Mouse (Mus musculus) neural tube, embryonic 13.5 days (tissue): ENCODE data around the gene Nol11. TPM values are rescaled to one million over a fixed set of nuclear protein-coding genes. Genes with fewer than 3 reads are reported as not detected.
"Not testable (repeated sequence)": the region's sequence is repeated elsewhere in the genome, so short reads cannot be mapped to it uniquely, and the experiment has no call there.

Experiments
- ATAC-seq: fragments of 200-750 bp; cut with Nextera tagmentation; 2 replicates; pipeline ENCODE4 v1.8.0; 2017; ENCODE audit warnings: low read depth, mild to moderate bottlenecking, moderate TSS enrichment, moderate library complexity
- H3K27ac ChIP-seq: fragments of 300-500 bp; sonication (generic); replicated peaks from 2 replicates; pipeline ENCODE4 v1.5.1; 2015; ENCODE audit warnings: moderate library complexity, mild to moderate bottlenecking, inconsistent platforms
- H3K27me3 ChIP-seq: fragments of 300-500 bp; sonication (generic); 2 replicates; pipeline ENCODE4 v1.6.1; 2015; ENCODE audit warnings: mild to moderate bottlenecking, inconsistent platforms
- H3K36me3 ChIP-seq: fragments of 300-500 bp; sonication (generic); 2 replicates; pipeline ENCODE4 v1.6.1; 2015; ENCODE audit warnings: mild to moderate bottlenecking, inconsistent platforms
- H3K4me1 ChIP-seq: fragments of 300-500 bp; sonication (generic); replicated peaks from 2 replicates; pipeline ENCODE4 v1.6.1; 2015; ENCODE audit warnings: inconsistent platforms
- H3K4me2 ChIP-seq: fragments of 300-500 bp; sonication (generic); 2 replicates; pipeline ENCODE4 v1.6.1; 2015; ENCODE audit warnings: inconsistent platforms, mild to moderate bottlenecking, moderate library complexity
- H3K4me3 ChIP-seq: fragments of 300-500 bp; sonication (generic); 2 replicates; pipeline ENCODE4 v1.5.1; 2015; ENCODE audit warnings: mild to moderate bottlenecking, inconsistent platforms
- H3K9ac ChIP-seq: fragments of 300-500 bp; sonication (generic); 2 replicates; pipeline ENCODE4 v1.6.1; 2015; ENCODE audit warnings: moderate library complexity, mild to moderate bottlenecking, inconsistent platforms
- H3K9me3 ChIP-seq: fragments of 300-500 bp; sonication (generic); 2 replicates; pipeline ENCODE4 v1.6.1; 2016; ENCODE audit warnings: inconsistent platforms
- WGBS: fragments of 180-500 bp; shearing (Covaris S2); methylation state at CpG from one replicate; pipeline ENCODE4 v1.1.7; 2015; 5-methylcytosine and 5-hydroxymethylcytosine counted together
- polyA plus RNA-seq: library from polyadenylated mRNA; unstranded; fragments of >200 nt; fragmentation: Nextera tagmentation; extraction: Ambion mirVana; gene quantifications from 2 replicates; pipeline ENCODE4 v1.2.1, GENCODE M21; 2015

Gene Nol11
- polyA plus RNA-seq, 1 experiment from 2014 or later: 51.7 TPM

GRCm38 (mm10) chr11:107153645-107154044 lies 35.5 kb downstream of the Nol11 start:
- Histone ChIP-seq H3K27me3 (no peaks in the 10 kb centered on the region), H3K9ac (no peak overlapping the region), H3K4me2 (no peak overlapping the region), H3K27ac (no peak overlapping the region), H3K36me3 (no peaks in the 10 kb centered on the region), H3K4me1 (no peaks in the 10 kb centered on the region), H3K4me3 (no peak overlapping the region), H3K9me3 (no peaks in the 10 kb centered on the region)
- ATAC-seq: no peak
- 80% methylated on average over 5 of the region's 5 CpGs for WGBS

- Histone ChIP-seq H3K27me3 (no peaks in the 10 kb centered on the region), H3K36me3 (no peaks in the 10 kb centered on the region), H3K4me3 (no peak overlapping the region), H3K4me2 (no peak overlapping the region), H3K27ac (no peak overlapping the region), H3K4me1 (no peaks in the 10 kb centered on the region), H3K9ac (no peak overlapping the region), H3K9me3 (no peaks in the 10 kb centered on the region)
- ATAC-seq: no peak
- WGBS: 75% methylated on average over 7 of the region's 7 CpGs
Observed at GRCm38 (mm10) chr11:107151809-107152208, 37.4 kb downstream of the Nol11 start.

- not testable (repeated sequence) for H3K4me2 ChIP-seq, ATAC-seq, H3K9ac ChIP-seq, H3K27me3 ChIP-seq, H3K9me3 ChIP-seq, H3K4me1 ChIP-seq, H3K36me3 ChIP-seq, H3K4me3 ChIP-seq, H3K27ac ChIP-seq
- WGBS: 95% methylated on average over 11 of the region's 11 CpGs
Observed at GRCm38 (mm10) chr11:107143956-107144355, 45.2 kb downstream of the Nol11 start.

- Histone ChIP-seq H3K4me2 (no peak overlapping the region), H3K4me1 (no peaks in the 10 kb centered on the region), H3K27me3 (no peaks in the 10 kb centered on the region), H3K36me3 (no peaks in the 10 kb centered on the region), H3K9me3 (no peaks in the 10 kb centered on the region), H3K9ac (no peak overlapping the region), H3K27ac (no peak overlapping the region), H3K4me3 (no peak overlapping the region)
- no peak for ATAC-seq
- WGBS: 87% methylated on average over 2 of the region's 2 CpGs
Observed at GRCm38 (mm10) chr11:107142382-107142781, 46.8 kb downstream of the Nol11 start.

GRCm38 (mm10) chr11:107140756-107141155 lies 48.4 kb downstream of the Nol11 start:
- Histone ChIP-seq H3K9ac (no peak overlapping the region), H3K4me1 (no peaks in the 10 kb centered on the region), H3K4me2 (no peak overlapping the region), H3K36me3 (no peaks in the 10 kb centered on the region), H3K27me3 (no peaks in the 10 kb centered on the region), H3K4me3 (no peak overlapping the region), H3K27ac (no peak overlapping the region), H3K9me3 (no peaks in the 10 kb centered on the region)
- WGBS: 26% methylated on average over 6 of the region's 6 CpGs
- ATAC-seq: no peak

- ATAC-seq: no peak
- no peak overlapping the region for H3K4me3 ChIP-seq
- 77% methylated on average over 3 of the region's 3 CpGs for WGBS
- H3K9ac ChIP-seq: no peak overlapping the region
- H3K9me3 ChIP-seq: no peaks in the 10 kb centered on the region
- no peaks in the 10 kb centered on the region for H3K4me1 ChIP-seq
- H3K27ac ChIP-seq: no peak overlapping the region
- no peaks in the 10 kb centered on the region for H3K27me3 ChIP-seq
- H3K4me2 ChIP-seq: no peak overlapping the region
- no peaks in the 10 kb centered on the region for H3K36me3 ChIP-seq
Observed at GRCm38 (mm10) chr11:107138633-107139032, 50.5 kb downstream of the Nol11 start.

- H3K27me3 ChIP-seq: no peaks in the 10 kb centered on the region
- WGBS: 96% methylated on average over 6 of the region's 6 CpGs
- no peak overlapping the region for H3K27ac ChIP-seq
- H3K9me3 ChIP-seq: no peaks in the 10 kb centered on the region
- H3K4me2 ChIP-seq: no peak overlapping the region
- H3K4me3 ChIP-seq: no peak overlapping the region
- no peaks in the 10 kb centered on the region for H3K36me3 ChIP-seq
- ATAC-seq: no peak
- peaks cover 3% of the 10 kb centered on the region for H3K4me1 ChIP-seq
- no peak overlapping the region for H3K9ac ChIP-seq
Observed at GRCm38 (mm10) chr11:107137593-107137992, 51.6 kb downstream of the Nol11 start.

- not testable (repeated sequence) for H3K27me3 ChIP-seq, H3K9ac ChIP-seq, H3K9me3 ChIP-seq, ATAC-seq, H3K4me2 ChIP-seq, H3K4me1 ChIP-seq, H3K36me3 ChIP-seq, H3K4me3 ChIP-seq, H3K27ac ChIP-seq
- 95% methylated on average over 10 of the region's 10 CpGs for WGBS
Observed at GRCm38 (mm10) chr11:107136458-107136857, 52.7 kb downstream of the Nol11 start.

- H3K4me2 ChIP-seq: no peak overlapping the region
- WGBS: 48% methylated on average over 3 of the region's 3 CpGs
- no peak for ATAC-seq
- no peak overlapping the region for H3K27ac ChIP-seq
- H3K4me3 ChIP-seq: no peak overlapping the region
- H3K9me3 ChIP-seq: no peaks in the 10 kb centered on the region
- peaks cover 7% of the 10 kb centered on the region for H3K4me1 ChIP-seq
- H3K36me3 ChIP-seq: no peaks in the 10 kb centered on the region
- H3K9ac ChIP-seq: no peak overlapping the region
- H3K27me3 ChIP-seq: no peaks in the 10 kb centered on the region
Observed at GRCm38 (mm10) chr11:107135741-107136140, 53.4 kb downstream of the Nol11 start.

- under 1% methylated on average over 16 of the region's 16 CpGs for WGBS
Observed at GRCm38 (mm10) chr11:107132426-107132825, 56.8 kb downstream of the Nol11 start.

GRCm38 (mm10) chr11:107131749-107132421 lies 57.3 kb downstream of the Nol11 start, which contains the start of gene Bptf:
TSS of gene Bptf (minus strand) at chr11:107132127.
- H3K27ac ChIP-seq: peak within 1 kb of the TSS; percentile 97
- peak within 1 kb of the TSS; percentile 90 for H3K4me3 ChIP-seq
- H3K9ac ChIP-seq: peak within 1 kb of the TSS; percentile 98
- peak within 1 kb of the TSS; percentile 95 for H3K4me2 ChIP-seq
- no peaks in the 10 kb centered on the region for H3K36me3 ChIP-seq
- no peaks in the 10 kb centered on the region for H3K27me3 ChIP-seq
- peak; percentile 98 for ATAC-seq
- WGBS: under 1% methylated on average over 50 of the region's 94 CpGs
- peaks cover 38% of the 10 kb centered on the region for H3K4me1 ChIP-seq
- no peaks in the 10 kb centered on the region for H3K9me3 ChIP-seq

More at GRCm38 (mm10) chr11:107132426-107132825, 56.8 kb downstream of the Nol11 start:
- Histone ChIP-seq H3K36me3 (no peaks in the 10 kb centered on the region), H3K27me3 (no peaks in the 10 kb centered on the region), H3K9me3 (no peaks in the 10 kb centered on the region), H3K4me2 (peak overlapping the region; percentile 65), H3K4me3 (peak overlapping the region; percentile 90), H3K9ac (peak overlapping the region; percentile 98), H3K27ac (peak overlapping the region; percentile 97), H3K4me1 (peaks cover 34% of the 10 kb centered on the region)
- peak; percentile 75 for ATAC-seq

GRCm38 (mm10) chr11:107130879-107131748 lies 58.1 kb downstream of the Nol11 start:
- peak; percentile 77 for ATAC-seq
- H3K4me1 ChIP-seq: peaks cover 43% of the 10 kb centered on the region
- H3K27ac ChIP-seq: peak overlapping the region; percentile 97
- peak overlapping the region; percentile 98 for H3K9ac ChIP-seq
- no peaks in the 10 kb centered on the region for H3K36me3 ChIP-seq
- H3K4me3 ChIP-seq: peak overlapping the region; percentile 90
- peak overlapping the region; percentile 95 for H3K4me2 ChIP-seq
- no peaks in the 10 kb centered on the region for H3K27me3 ChIP-seq
- H3K9me3 ChIP-seq: no peaks in the 10 kb centered on the region
- under 1% methylated on average over 53 of the region's 65 CpGs for WGBS
